Mouse (Mus musculus) liver, adult 2 months (tissue): ENCODE data around the gene H2-M2.

ENCODE experiments used
- CTCF ChIP-seq: fragments of 200-500 bp; IDR thresholded peaks from 2 replicates; pipeline ENCODE4 v1.5.1; 2011; ENCODE audit warnings: low read depth, low read length, control low read depth
- POLR2A ChIP-seq: fragments of 200-500 bp; IDR thresholded peaks from 2 replicates; pipeline ENCODE4 v1.6.1; 2011; ENCODE audit warnings: low read length, control low read depth; ENCODE audit not compliant: insufficient read depth; ENCODE audit errors: extremely low read depth

- TF ChIP-seq CTCF (no peak), POLR2A (no peak)
Observed at GRCm38 (mm10) chr17:37458616-37459015, 24.7 kb downstream of the H2-M2 start, which contains the start of gene Olfr109.
